Mouse (Mus musculus) common myeloid progenitor, adult 5-6 weeks (primary cell): ENCODE data around the gene Kbtbd2. TPM values are rescaled to one million over a fixed set of nuclear protein-coding genes. Genes with fewer than 3 reads are reported as not detected.

Source experiments
- ATAC-seq: replicated peaks from 2 replicates; pipeline ENCODE4 v1.8.0; 2016; ENCODE audit warnings: low read depth, mild to moderate bottlenecking, moderate TSS enrichment, inconsistent platforms; ENCODE audit not compliant: poor library complexity, severe bottlenecking
- total RNA-seq: library from RNA; stranded (forward); fragments of 200-1000, 187-1606 nt; gene quantifications from 2 replicates; pipeline ENCODE4 v1.2.3, GENCODE M21; 2017

Kbtbd2 gene
- total RNA-seq, 1 experiment from 2014 or later, result 46.2 TPM

GRCm38 (mm10) chr6:56789336-56789735 is 8.3 kb downstream of the Kbtbd2 start:
- ATAC-seq, result 0 out of 2 replicates have a peak, but pooled peaks have one; percentile 18

GRCm38 (mm10) chr6:56787668-56788067 is 9.9 kb downstream of the Kbtbd2 start:
- peak; percentile 66 for ATAC-seq

DNA sequence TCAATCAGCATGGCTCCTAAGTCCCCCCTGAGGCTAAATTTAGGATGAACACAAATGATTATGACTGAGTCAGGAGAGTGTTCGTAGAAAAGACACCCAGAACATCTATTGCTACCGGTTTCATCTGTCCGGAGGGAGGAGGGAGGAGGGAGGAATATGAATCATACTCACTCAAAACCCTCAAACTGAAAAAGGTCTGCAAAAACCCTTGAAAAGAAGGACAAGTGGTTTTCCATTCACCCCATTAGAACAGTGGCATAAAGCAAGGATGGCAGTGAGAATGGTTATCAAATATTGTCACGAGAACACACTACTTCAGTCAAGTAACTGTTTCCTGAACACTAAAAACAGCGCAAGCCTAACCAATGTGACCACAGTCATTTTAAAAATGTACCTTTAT is 12.5 kb downstream of the Kbtbd2 start:
- peak; percentile 41 for ATAC-seq

GRCm38 (mm10) chr6:56783561-56784272 is 13.9 kb downstream of the Kbtbd2 start:
- ATAC-seq, result no peak

DNA sequence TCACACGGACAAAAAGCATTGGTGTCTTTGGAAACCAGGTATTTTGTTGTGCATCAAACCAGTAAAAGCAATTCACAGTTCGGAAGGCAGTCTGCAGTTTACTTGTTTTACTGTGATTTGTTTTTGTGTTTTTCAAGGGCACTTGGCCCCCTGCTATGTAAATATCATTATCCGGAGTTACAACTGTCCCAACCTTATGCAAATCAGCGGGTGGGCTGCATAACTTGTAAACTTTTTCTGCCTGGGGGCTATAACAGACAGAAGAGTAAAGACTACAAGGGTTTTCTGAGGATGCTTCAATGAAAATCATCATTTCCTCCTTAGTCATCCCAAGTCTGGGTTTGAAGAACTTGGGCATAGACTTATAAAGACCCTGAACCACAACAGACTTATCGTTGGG is 18.0 kb downstream of the Kbtbd2 start:
- no peak for ATAC-seq

GRCm38 (mm10) chr6:56775816-56776215 is 21.8 kb downstream of the Kbtbd2 start:
- no peak for ATAC-seq

GRCm38 (mm10) chr6:56765696-56766095 is 31.9 kb downstream of the Kbtbd2 start:
- no peak for ATAC-seq

DNA sequence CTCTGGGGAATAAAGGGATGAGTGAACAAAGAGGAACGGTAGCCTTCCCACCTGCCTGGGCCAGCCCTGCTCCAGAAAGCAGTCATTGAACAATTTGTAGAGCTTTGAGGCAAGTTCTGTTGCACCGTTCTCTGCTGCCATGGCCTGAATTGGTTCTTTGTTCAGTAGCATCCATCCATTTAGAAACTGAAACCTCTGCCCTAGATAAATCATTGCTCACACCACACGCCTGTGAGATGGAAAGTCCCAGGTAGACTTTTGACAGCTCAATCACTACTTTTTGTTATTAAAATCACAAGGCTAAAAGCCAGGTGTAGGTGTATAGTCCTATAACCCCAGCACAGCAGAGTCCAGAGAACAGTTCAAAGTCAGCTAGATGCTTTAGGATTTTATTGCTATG is 32.3 kb downstream of the Kbtbd2 start:
- ATAC-seq, result no peak

- ATAC-seq, result no peak
These were observed 38.3 kb downstream of the Kbtbd2 start for GRCm38 (mm10) chr6:56759324-56759723.

DNA sequence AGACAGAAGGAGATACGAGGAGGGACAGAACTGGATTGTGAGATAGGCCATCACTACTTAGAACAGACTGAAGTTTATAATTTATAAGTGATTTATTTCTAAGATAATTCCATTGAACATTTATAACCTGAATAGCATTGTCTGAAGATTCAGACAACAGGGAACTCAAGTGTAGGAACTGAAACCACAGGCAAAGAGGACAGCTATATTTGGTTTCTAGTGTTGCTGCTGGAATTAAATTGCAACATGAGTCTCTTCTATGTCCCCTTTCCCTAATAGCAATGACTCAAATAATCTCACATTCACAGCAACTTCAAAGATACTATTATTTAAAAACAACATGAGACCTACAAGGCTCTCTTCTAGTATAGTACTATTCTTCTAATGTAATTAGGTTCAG is 41.5 kb downstream of the Kbtbd2 start:
- no peak for ATAC-seq

DNA sequence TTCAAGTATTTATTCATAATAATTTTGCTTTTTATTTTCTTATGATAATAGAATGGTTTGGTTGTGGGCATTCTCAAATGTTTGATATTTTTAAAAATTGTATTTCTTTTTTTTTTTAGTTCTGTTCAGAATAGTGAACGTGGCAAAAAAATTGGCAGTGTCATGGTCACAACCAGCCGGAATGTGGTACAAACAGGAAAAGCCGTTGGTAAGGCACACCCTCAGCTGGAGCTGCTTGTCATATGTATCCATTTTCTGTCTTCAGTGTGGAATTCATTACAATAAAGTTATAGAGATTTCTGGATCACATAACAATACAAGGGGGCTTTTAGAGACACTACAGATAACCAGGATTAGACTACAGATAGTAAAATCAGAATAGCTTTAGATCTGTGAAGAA is 43.9 kb downstream of the Kbtbd2 start:
- ATAC-seq, result peak; percentile 71

GRCm38 (mm10) chr6:56745950-56746543 is 51.6 kb downstream of the Kbtbd2 start:
- peak; percentile 36; the same call in 1 of the 2 replicates for ATAC-seq

- ATAC-seq, result no peak
These were observed 65.1 kb downstream of the Kbtbd2 start for GRCm38 (mm10) chr6:56732545-56732944.

Other genes with a start within 250 kb of the Kbtbd2 start
- 0.49 and 1.5 TPM in 2 replicates for gene Pde1c, start 228.7 kb downstream of the Kbtbd2 start, total RNA-seq
- gene Lsm5, start 93.1 kb downstream of the Kbtbd2 start, total RNA-seq, result 136 and 161 TPM in 2 replicates
- 24.2 and 31.6 TPM in 2 replicates for gene Avl9, start 82.9 kb downstream of the Kbtbd2 start, total RNA-seq
- 16.6 and 16.9 TPM in 2 replicates for gene Fkbp9, start 34.2 kb upstream of the Kbtbd2 start, total RNA-seq
- gene Nt5c3, start 126.1 kb upstream of the Kbtbd2 start, total RNA-seq, result 91.8 and 99.7 TPM in 2 replicates
- gene Vmn1r4, start 126.2 kb upstream of the Kbtbd2 start, total RNA-seq, result 1.4 and 1.7 TPM in 2 replicates
- not detected in 2 replicates for gene Vmn1r5, start 172.5 kb upstream of the Kbtbd2 start, total RNA-seq
- gene Vmn1r6, start 199.4 kb upstream of the Kbtbd2 start, total RNA-seq, result not detected in 2 replicates
- not detected in 2 replicates for gene Vmn1r7, start 227.5 kb upstream of the Kbtbd2 start, total RNA-seq
- gene Vmn1r8, start 234.5 kb upstream of the Kbtbd2 start, total RNA-seq, result not detected in 2 replicates